Comparison of ENCODE assay signal across 8 mouse cellular contexts in genomic region chr2:20339016-20339734, GRCm38 (mm10).
DNase-seq lines count a peak whose midpoint lies in the region; ATAC-seq and TF ChIP-seq lines count a peak whose summit lies in the region.

No protein-coding gene starts in this region.

- H3K9ac ChIP-seq in heart, embryonic 14.5 days (ENCODE audit: low read length) = peak overlapping the region; percentile 36; the same call in 1 of the 2 replicates
- no peak overlapping the region for H3K9ac ChIP-seq in neural tube, embryonic 12.5 days
- 0 out of 2 replicates have a peak overlapping the region, but pooled peaks have one; percentile 14 for H3K9ac ChIP-seq in limb, embryonic 14.5 days (ENCODE audit: low read depth, low read length, severe bottlenecking)

- H3K9me3 ChIP-seq in heart, embryonic 14.5 days (ENCODE audit: control insufficient read depth, low read length) = no peaks in the 10 kb centered on the region
- no peaks in the 10 kb centered on the region for H3K9me3 ChIP-seq in heart, embryonic 10.5 days
- H3K9me3 ChIP-seq in neural tube, embryonic 12.5 days = no peaks in the 10 kb centered on the region
- no peaks in the 10 kb centered on the region for H3K9me3 ChIP-seq in limb, embryonic 14.5 days (ENCODE audit: control insufficient read depth, low read length)

- no peak for DNase-seq in heart, embryonic 10.5 days (ENCODE audit: low spot score)
- DNase-seq in neural tube, embryonic 10.5 days (ENCODE audit: extremely low spot score, low spot score) = no peak
- no peak for DNase-seq in limb, embryonic 14.5 days (ENCODE audit: low spot score)
- no peak for DNase-seq in cerebellum, adult 2 months
- DNase-seq in MN1 (ENCODE audit: low spot score) = no peak

- H3K27me3 ChIP-seq in heart, embryonic 14.5 days (ENCODE audit: control insufficient read depth, insufficient read depth, low read length) = no peaks in the 10 kb centered on the region
- no peaks in the 10 kb centered on the region for H3K27me3 ChIP-seq in heart, embryonic 10.5 days (ENCODE audit: insufficient read depth, poor library complexity, severe bottlenecking)
- H3K27me3 ChIP-seq in neural tube, embryonic 12.5 days (replicated peaks) = no peaks in the 10 kb centered on the region
- H3K27me3 ChIP-seq in limb, embryonic 14.5 days (ENCODE audit: control insufficient read depth, insufficient read depth, low read length) = no peaks in the 10 kb centered on the region
- no peaks in the 10 kb centered on the region for H3K27me3 ChIP-seq in cerebellum, adult 2 months (ENCODE audit: control insufficient read depth, insufficient read depth, low read length)

- peak overlapping the region; percentile 48 for H3K4me2 ChIP-seq in heart, embryonic 14.5 days (ENCODE audit: low read length)
- H3K4me2 ChIP-seq in neural tube, embryonic 12.5 days (replicated peaks) = peak overlapping the region; percentile 44
- peak overlapping the region; percentile 28 for H3K4me2 ChIP-seq in limb, embryonic 14.5 days (replicated peaks; ENCODE audit: low read depth, low read length, severe bottlenecking)

- no peak overlapping the region for H3K27ac ChIP-seq in heart, embryonic 14.5 days (replicated peaks in 1 of 2; ENCODE audit: control insufficient read depth in 1 of 2, insufficient read depth in 1 of 2, low read depth in 2 of 2, low read length in 2 of 2)
- no peak overlapping the region for H3K27ac ChIP-seq in heart, embryonic 10.5 days
- H3K27ac ChIP-seq in neural tube, embryonic 12.5 days = no peak overlapping the region
- no peak overlapping the region for H3K27ac ChIP-seq in limb, embryonic 14.5 days (replicated peaks; ENCODE audit: low read depth, low read length)
- H3K27ac ChIP-seq in cerebellum, adult 2 months (ENCODE audit: insufficient read depth, low read length) = no peak overlapping the region

- H3K4me1 ChIP-seq in heart, embryonic 14.5 days (ENCODE audit: control insufficient read depth in 2 of 2, insufficient read depth in 2 of 2, low read length in 2 of 2) = peaks cover 0 to 3% of the 10 kb centered on the region in 2 experiments; a peak in 3 of 4 replicates
- H3K4me1 ChIP-seq in heart, embryonic 10.5 days = 0 out of 2 replicates have a peak, but pooled peaks cover 6% of the 10 kb centered on the region
- H3K4me1 ChIP-seq in neural tube, embryonic 12.5 days = peaks cover 12% of the 10 kb centered on the region
- H3K4me1 ChIP-seq in limb, embryonic 14.5 days (ENCODE audit: control insufficient read depth, insufficient read depth, low read length) = peaks cover 3% of the 10 kb centered on the region; the same call in 1 of the 2 replicates
- no peaks in the 10 kb centered on the region for H3K4me1 ChIP-seq in cerebellum, adult 2 months (ENCODE audit: control insufficient read depth, insufficient read depth, low read length)

- no peaks in the 10 kb centered on the region for H3K36me3 ChIP-seq in heart, embryonic 14.5 days (ENCODE audit: control insufficient read depth, insufficient read depth, low read length)
- no peaks in the 10 kb centered on the region for H3K36me3 ChIP-seq in heart, embryonic 10.5 days
- H3K36me3 ChIP-seq in neural tube, embryonic 12.5 days = no peaks in the 10 kb centered on the region
- H3K36me3 ChIP-seq in limb, embryonic 14.5 days (ENCODE audit: control insufficient read depth, insufficient read depth, low read length) = no peaks in the 10 kb centered on the region

- no peak for ATAC-seq in heart, embryonic 14.5 days (ENCODE audit: insufficient number of reproducible peaks, insufficient read depth, low FRiP score, low read depth)
- no peak for ATAC-seq in neural tube, embryonic 12.5 days (ENCODE audit: low FRiP score, low read depth)
- ATAC-seq in limb, embryonic 14.5 days (ENCODE audit: low FRiP score, low read depth) = no peak
- ATAC-seq in megakaryocyte progenitor cell, adult 5-6 weeks (replicated peaks; ENCODE audit: poor library complexity) = no peak

- no peak for TF ChIP-seq CTCF in cerebellum, adult 2 months (IDR thresholded peaks at IDR 0.05; ENCODE audit: borderline replicate concordance, insufficient read depth, low read depth, low read length)

- no peak for TF ChIP-seq POLR2A in limb, embryonic 14.5 days (IDR thresholded peaks at IDR 0.05; ENCODE audit: borderline replicate concordance, extremely low read depth, insufficient read depth, insufficient read length)
- TF ChIP-seq POLR2A in cerebellum, adult 2 months (IDR thresholded peaks at IDR 0.05; ENCODE audit: borderline replicate concordance, insufficient read depth, low read length) = no peak

- H3K4me3 ChIP-seq in heart, embryonic 14.5 days (ENCODE audit: control insufficient read depth in 1 of 2, insufficient read depth in 1 of 2, low read depth in 1 of 2, low read length in 2 of 2) = 0 out of 4 replicates have a peak overlapping the region, but pooled peaks of 1 of the 2 experiments have one; percentile 7
- H3K4me3 ChIP-seq in heart, embryonic 10.5 days = no peak overlapping the region
- H3K4me3 ChIP-seq in neural tube, embryonic 12.5 days = no peak overlapping the region
- no peak overlapping the region for H3K4me3 ChIP-seq in limb, embryonic 14.5 days (replicated peaks; ENCODE audit: low read length)
- no peak overlapping the region for H3K4me3 ChIP-seq in cerebellum, adult 2 months (replicated peaks; ENCODE audit: insufficient read depth, low read depth, low read length)

- WGBS in heart, embryonic 14.5 days = 50% methylated on average over 7 of the region's 7 CpGs
- 70% methylated on average over 7 of the region's 7 CpGs for WGBS in heart, embryonic 10.5 days
- WGBS in neural tube, embryonic 12.5 days = 59% methylated on average over 7 of the region's 7 CpGs
- WGBS in limb, embryonic 14.5 days = 58% methylated on average over 7 of the region's 7 CpGs
- WGBS in cerebellum, adult 2 months = 37% methylated on average over 7 of the region's 7 CpGs
